Mouse (Mus musculus) cerebellum, postnatal 14 days (tissue): ENCODE measurements around the gene Rpl9.

Experiments
- DNase-seq, 2 experiments: peaks; one replicate each; pipeline ENCODE4 v3.0.0; 2021; ENCODE audit warnings: mixed read lengths in 2 of 2

Rpl9 gene

GRCm38 (mm10) chr5:65371551-65371950 is 19.7 kb downstream of the Rpl9 start:
- DNase-seq, result no peak

DNA sequence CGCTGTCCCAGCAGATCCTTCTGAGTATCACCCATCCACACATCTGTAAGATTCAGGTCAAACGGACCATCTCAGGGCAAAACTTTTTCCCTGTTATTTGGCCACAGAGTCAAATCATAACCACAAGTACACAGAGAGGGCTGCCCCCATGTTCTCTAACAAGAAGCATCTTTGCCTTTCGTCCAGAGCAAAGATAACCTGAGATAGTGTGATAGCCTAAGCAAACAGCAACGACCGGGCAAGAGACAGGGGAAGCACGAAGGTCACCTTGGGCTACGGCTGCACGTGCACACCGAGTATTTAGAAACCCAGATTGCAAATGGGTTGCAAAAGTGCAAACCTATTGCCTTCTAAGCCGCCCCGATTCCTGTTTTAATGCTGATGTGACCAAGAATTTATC is 23.4 kb downstream of the Rpl9 start:
- DNase-seq, result no peak

DNA sequence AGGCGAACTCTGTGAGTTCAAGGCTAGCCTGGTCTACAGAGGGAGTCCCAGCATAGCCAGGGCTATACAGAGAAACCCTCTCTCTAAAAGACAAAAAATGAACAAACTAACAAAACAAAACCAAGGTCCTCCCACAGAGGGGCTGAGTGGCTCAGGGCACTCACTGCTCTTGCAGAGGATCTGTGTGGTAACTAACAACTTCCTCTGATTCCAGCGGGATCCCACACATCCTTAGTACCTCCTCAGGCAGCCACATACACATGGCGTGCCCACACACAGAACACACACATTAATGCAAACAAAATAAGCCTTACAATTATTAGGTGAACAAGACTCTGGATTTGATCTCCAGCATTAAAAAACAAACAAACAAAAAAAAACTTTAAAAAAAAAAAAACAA is 33.5 kb downstream of the Rpl9 start:
- DNase-seq, result no peak

DNA sequence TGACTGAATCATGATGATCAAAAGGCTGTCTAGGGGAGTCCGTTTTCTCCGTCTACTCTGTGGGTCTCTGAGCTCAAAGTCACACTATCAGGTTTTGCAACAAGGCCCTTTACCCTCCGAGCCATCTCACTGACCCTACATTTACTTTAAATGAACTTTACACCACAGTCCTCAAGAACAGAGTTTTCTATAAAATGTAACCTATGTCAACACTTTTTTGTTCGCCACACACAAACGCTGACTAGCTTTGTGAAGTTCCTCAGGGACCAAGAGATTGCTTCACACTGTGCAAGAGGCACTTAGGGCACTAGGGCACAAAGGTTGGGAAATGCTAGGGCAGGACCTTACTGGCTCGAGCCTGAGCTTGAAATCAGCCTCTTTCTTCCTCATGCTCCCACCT is 34.4 kb downstream of the Rpl9 start:
- no peak for DNase-seq

GRCm38 (mm10) chr5:65354985-65355384 is 36.3 kb downstream of the Rpl9 start:
- DNase-seq, result peak in 1 of 2 experiments; percentile 7

DNA sequence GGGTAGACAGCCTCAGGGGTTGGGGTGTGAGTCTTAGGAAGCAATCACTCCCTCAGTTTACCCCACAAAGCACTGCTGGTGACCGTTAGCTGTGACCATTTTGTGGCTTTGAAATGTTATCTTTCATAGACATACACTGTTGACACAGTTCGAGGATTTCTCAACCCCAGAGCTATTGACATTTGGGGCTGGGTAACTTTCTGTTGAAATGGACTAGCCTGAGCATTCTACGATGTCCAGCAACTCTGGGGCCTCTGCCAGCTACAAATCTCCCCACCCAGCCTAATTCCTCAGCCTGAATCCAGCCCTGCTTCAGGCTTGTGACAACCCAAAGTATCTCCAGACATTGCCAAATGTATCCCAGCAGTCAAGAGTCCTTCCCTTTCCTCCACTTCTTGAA is 37.1 kb downstream of the Rpl9 start:
- DNase-seq, result no peak

DNA sequence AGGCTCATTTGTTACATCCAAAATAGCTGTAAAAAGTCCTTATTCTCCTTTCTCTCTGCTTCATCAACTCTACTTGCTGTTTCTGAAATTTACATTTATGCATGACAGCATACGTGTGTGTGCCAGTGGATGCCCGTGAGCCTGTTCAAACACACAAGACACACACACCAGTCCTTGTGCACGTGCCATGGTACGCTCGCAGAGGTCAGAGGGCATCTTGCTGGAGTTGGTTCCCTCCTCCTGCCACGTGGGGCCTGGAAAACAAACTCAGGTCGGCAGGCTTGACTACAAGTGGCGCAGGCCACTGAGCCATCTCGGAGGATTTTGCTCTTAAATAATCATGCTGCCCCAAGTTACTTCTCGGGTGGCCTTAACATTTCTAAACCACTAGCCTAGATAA is 40.7 kb downstream of the Rpl9 start:
- no peak for DNase-seq

DNA sequence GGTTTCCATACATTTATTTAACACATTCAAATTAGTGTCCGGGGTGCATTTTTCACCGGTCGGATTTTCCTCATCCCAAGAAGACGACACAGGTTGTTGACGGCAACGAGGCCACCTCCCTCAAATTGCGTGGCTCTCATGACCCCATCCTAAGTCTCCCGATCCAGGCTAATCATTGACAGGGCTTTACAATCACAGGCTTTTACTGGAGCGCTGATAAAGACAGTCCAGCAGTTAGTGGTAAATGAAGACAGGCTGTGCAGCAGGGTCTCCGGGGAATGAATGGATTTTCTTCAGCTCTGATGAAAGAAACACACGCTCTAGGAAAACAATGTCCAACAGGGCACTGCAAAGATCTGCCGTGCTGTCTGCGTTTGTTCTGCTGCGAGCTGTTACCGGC is 43.1 kb downstream of the Rpl9 start, which contains the start of gene Klb:
Klb (plus strand) TSS at position 147 of the 400 bp plus-strand sequence.
- no peak for DNase-seq

- DNase-seq, result no peak
Observed at GRCm38 (mm10) chr5:65340167-65340566, 51.1 kb downstream of the Rpl9 start.

- no peak for DNase-seq
Observed at GRCm38 (mm10) chr5:65338394-65338793, 52.9 kb downstream of the Rpl9 start.
